Mouse (Mus musculus): ENCODE results near the gene Nipal1.
A peak's percentile ranks its signal among the peaks of the same experiment; 100 is the strongest.

The Nipal1 gene

DNA sequence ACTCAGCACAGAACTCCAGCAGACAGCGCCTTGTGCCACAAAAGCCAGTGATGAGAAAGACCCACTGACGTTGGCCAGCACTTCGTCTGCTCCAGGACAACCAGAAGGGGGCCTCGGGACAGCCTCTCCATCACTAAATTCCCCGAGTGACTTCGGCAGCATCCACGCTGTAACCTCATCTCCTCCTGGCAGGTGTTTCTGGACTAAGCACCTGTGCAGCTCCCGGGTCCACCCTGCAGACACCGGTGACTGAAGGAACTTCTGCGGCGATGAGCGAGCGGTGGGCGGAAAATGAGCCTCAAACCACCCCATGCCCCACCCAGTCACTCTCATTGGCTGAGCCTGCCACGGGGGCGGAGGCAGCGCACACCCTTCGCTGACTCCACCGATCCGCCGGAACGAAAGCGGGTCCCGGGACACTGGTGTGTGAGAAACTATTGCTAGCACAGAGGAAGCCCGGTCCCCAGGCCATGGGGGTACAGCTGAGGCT lies at the start of gene Nipal1:
Nipal1 (plus strand) TSS at position 378 of the 490 bp plus-strand sequence.
- peak; percentile 29 for DNase-seq

GRCm38 (mm10) chr5:72601006-72601405 lies 46.6 kb upstream of the Nipal1 start:
- peak; percentile 26 for DNase-seq

DNA sequence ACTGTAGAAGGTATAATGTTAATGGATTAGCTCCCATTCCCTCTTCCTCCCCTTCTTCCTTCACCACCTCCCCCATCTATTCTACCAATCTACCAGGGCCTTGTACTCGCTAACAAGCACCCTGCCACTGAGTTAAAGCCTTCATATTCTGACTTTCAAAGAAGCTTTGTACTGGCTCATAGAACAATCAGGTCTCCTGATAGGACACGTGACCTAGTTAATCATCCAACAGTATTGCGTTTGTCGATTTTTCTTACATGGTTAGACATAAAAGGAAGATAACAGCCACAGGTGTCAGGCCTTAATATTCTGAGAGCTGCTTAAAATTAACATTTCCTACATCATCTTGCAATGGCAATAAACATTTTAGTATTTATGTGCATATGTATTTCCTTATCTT lies 44.5 kb upstream of the Nipal1 start:
- no peak for DNase-seq

DNA sequence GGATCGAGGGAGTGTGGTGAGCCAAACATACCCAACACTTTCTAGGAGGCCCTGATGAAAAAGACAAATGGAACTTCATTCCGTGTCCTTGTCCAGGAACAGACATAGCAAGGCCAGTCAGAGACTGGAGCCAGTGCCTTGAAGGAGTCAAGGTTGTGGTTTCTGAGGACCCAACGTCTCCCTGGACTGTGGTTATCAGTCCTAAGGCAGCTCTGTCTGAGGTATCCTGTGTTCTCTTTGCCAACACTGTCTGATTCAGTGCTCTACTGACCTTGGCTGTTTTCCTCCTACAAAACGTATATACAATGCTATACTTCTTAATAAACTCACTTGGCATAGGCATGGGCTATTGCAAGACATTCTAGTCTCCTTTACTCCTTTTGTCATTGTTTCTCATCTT lies 30.2 kb upstream of the Nipal1 start:
- DNase-seq, result no peak

- DNase-seq, result no peak
Measured at GRCm38 (mm10) chr5:72621022-72621421, 26.6 kb upstream of the Nipal1 start.

DNA sequence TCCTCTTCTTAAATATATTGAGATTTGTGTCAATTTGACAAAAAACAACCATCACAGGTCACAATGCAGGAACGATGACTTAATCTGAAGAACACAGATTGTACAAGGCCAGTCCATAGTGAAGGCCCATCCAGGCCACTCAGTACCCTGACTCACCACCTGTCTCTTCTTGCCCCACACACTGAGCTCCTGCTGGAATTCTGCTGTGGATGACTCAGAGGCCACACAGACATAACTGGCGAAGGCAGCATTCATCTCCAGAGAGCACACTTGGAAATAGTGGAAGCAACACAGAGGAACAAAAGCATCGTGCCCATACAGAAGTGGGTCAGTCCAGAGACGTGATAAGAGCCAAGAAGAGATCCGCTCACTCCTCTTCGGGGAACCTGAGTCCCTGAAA lies 17.6 kb upstream of the Nipal1 start:
- DNase-seq, result no peak

GRCm38 (mm10) chr5:72634791-72635271 lies 12.8 kb upstream of the Nipal1 start:
- no peak for DNase-seq

GRCm38 (mm10) chr5:72636122-72636521 lies 11.5 kb upstream of the Nipal1 start:
- no peak for DNase-seq

DNA sequence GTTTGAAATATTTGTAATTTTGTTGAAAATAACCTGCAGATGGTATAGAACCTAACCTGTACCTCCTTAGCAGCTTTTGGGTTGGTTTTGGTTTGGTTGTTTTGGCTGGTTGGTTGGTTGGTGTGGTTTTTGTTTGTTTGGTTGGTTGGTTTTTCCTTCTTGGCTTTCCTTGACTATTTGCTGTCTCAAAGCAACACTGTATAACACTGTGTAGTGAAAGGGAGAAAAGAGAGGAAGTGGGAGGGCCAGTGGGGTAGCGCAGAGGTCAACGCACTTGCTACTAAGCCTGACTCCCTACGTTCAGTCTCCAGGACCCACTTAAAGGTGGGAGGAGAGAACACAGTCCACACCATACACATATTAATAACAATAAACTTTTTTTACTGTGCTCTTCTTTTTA lies 11.0 kb upstream of the Nipal1 start:
- DNase-seq, result no peak

DNA sequence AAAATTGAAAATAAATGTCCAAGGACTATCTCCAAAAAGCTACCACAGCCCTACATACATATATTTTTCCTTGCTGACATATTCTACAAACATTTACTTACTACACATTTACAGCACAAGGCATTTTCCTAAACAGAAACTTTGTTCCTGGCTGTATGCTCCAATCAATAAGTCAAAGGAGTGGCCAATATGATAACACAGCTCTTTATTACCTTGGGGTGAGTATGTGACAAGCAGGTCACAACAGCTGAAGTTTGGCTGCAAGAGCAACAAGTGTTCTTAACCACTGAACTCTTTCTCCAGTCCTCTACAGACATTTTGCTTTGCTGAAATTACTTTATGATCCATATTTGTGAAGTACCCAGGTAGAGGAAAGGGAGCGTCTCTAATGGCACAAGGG lies 7.5 kb upstream of the Nipal1 start:
- DNase-seq, result no peak

GRCm38 (mm10) chr5:72643655-72644054 lies 3.9 kb upstream of the Nipal1 start:
- no peak for DNase-seq

GRCm38 (mm10) chr5:72644175-72644574 lies 3.4 kb upstream of the Nipal1 start, which contains the start of gene Cnga1:
Gene Cnga1, minus strand, starts transcription at chr5:72644275.
- no peak for DNase-seq

DNA sequence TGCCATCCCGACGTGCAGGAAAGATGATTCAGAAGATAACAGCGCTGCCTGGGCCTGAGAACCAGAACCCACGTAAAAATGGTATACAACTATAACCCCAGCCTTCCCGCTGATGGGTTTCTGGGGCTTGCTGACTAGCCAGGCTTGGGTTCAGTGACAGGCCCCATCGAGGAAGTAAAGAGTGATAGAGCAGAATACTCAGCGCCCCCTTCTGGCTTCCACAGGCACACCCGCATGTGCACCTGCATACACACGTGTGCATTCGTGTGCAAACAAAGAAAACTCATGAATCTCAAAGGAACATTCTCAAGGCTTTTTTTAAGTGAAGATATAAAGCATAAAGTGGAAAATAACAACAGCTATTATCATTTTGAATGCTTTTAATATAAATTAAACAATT lies 1.5 kb upstream of the Nipal1 start:
- no peak for DNase-seq

GRCm38 (mm10) chr5:72646996-72647395 lies 599 bp upstream of the Nipal1 start:
- DNase-seq, result no peak

- no peak for DNase-seq
Measured at GRCm38 (mm10) chr5:72647958-72648595, 482 bp downstream of the Nipal1 start.

- no peak for DNase-seq
Measured at GRCm38 (mm10) chr5:72648987-72649735, 1.6 kb downstream of the Nipal1 start.

DNA sequence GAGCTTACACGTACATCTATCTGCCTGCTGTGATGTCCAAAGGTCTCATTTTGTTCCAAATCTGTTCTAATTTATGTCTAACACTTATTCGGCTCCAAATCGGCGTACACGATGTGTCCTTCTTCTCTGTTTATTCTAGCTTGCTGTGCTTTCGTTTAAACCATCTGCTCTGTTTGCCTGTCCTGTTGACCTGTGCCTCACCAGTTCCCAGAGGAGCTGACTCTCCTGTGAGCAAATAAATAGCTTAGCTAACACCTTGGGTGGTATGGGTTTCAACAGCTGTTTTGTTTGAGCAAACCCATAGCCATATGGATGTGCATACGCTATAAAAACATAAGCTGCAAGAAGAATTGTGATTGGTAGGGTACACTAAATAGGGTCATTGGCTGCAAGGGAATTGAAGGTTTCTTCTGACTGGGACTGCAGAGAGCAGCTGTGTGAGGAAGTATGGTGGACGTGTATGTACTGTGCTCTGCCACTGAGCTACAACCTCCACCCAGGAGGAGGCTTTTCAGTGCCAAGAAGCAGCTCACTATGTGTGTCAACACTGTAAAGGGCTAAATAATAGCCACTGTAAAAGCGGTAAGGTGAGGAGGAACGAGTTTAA lies 5.6 kb downstream of the Nipal1 start:
- DNase-seq, result no peak

DNA sequence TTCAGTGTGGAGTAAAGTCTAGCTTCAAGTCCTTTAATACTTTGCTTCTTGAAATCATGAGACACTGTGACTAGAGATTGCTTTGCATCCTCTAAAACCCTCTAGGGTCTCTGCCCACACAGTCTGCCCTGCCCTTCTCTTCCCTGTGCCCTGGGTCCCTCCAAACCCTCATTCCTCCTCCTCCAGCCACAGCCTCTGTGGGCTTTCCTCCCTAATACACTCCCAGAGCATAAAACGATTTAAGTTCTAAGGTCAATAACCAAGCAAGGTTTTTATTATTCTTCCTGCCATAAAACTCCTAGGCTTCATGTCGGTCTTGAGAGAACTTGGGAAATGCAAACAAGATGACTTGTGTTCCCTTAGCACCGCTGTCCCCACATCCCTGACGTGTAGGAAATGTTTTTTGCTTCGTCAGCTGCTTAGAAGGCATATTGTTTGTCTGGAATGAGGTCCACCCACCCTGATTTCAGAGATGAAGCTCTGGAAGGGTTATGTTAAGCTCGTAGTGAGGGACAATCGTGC lies 8.7 kb downstream of the Nipal1 start:
- no peak for DNase-seq

DNA sequence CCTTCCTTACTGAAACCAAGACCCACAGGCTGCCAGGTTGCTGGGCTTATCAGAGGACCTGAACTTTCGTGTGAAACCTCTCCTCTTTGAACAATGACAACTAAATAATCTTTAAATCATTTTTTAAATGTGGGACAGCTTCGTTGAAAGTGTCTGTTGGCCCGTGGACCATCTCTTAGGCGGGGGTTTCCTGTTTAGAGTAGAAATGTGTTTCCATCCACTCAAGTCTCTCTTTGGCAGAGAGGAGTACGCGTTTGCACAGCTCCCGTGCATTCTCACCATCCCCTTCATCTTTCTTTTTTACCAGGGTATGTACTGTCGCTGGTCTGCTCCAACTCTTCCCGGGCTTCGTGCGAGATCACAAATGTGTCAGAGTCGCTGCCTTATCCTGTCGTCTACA lies 10.8 kb downstream of the Nipal1 start:
- DNase-seq, result no peak

- no peak for DNase-seq
Measured at GRCm38 (mm10) chr5:72661051-72661781, 13.6 kb downstream of the Nipal1 start.

- DNase-seq, result no peak
Measured at GRCm38 (mm10) chr5:72664126-72664525, 16.5 kb downstream of the Nipal1 start.

- DNase-seq, result no peak
Measured at GRCm38 (mm10) chr5:72664854-72665253, 17.3 kb downstream of the Nipal1 start.

DNA sequence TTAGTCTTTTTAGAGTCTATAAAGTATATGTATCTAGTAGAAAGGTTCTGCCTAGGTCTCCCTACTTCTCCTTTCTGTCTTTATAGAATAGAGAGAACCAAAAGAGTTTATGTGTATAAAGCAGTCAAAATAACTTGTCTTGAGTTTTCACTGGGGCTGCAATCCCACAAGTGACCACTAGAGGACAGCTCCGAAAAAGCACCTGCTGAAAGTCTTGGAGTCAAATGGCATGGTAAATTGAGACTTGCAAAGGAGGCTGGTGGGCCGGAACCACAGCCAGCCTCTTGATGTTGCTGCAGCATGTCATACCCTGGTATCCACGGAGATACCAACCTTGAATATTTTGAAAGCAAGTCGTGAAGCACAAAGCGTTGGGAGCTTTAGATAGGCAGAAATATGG lies 17.7 kb downstream of the Nipal1 start:
- DNase-seq, result peak; percentile 56

Measured in right cerebral cortex, postnatal 4 days (tissue).